Mouse (Mus musculus): ENCODE measurements at regions not wholly inside any gene's neighbourhood (a gene's known extent, or its start where the extent isn't known, plus 50 kb on each side); places are given as distances from the start of the nearest gene placed in this dataset.

GRCm38 (mm10) chr3:142975606-142976005 is 93.8 kb upstream of the Pkn2 start:
- no peak overlapping the region for H3K27ac ChIP-seq (ENCODE audit: poor library complexity, severe bottlenecking)
- H3K9me3 ChIP-seq (replicated peaks), result no peaks in the 10 kb centered on the region
- 79% methylated on average over 8 of the region's 8 CpGs for WGBS
- H3K4me2 ChIP-seq, result no peak overlapping the region
- no peaks in the 10 kb centered on the region for H3K27me3 ChIP-seq (replicated peaks)
- no peak overlapping the region for H3K4me3 ChIP-seq
- no peak overlapping the region for H3K9ac ChIP-seq
- no peaks in the 10 kb centered on the region for H3K36me3 ChIP-seq
- no peak for ATAC-seq (ENCODE audit: insufficient number of reproducible peaks, low FRiP score)
- H3K4me1 ChIP-seq (replicated peaks), result peaks cover 6% of the 10 kb centered on the region

GRCm38 (mm10) chr3:142969501-142969900 is 87.7 kb upstream of the Pkn2 start:
- no peak overlapping the region for H3K4me2 ChIP-seq
- no peaks in the 10 kb centered on the region for H3K9me3 ChIP-seq (replicated peaks)
- no peaks in the 10 kb centered on the region for H3K36me3 ChIP-seq
- no peak for ATAC-seq (ENCODE audit: insufficient number of reproducible peaks, low FRiP score)
- no peaks in the 10 kb centered on the region for H3K27me3 ChIP-seq (replicated peaks)
- no peak overlapping the region for H3K4me3 ChIP-seq
- H3K9ac ChIP-seq, result no peak overlapping the region
- H3K4me1 ChIP-seq (replicated peaks), result no peaks in the 10 kb centered on the region
- no peak overlapping the region for H3K27ac ChIP-seq (ENCODE audit: poor library complexity, severe bottlenecking)
- WGBS, result 60% methylated on average over 2 of the region's 2 CpGs

- WGBS, result 70% methylated on average over 4 of the region's 4 CpGs
- H3K27me3 ChIP-seq (replicated peaks), result no peaks in the 10 kb centered on the region
- no peak for ATAC-seq (ENCODE audit: insufficient number of reproducible peaks, low FRiP score)
- no peak overlapping the region for H3K27ac ChIP-seq (ENCODE audit: poor library complexity, severe bottlenecking)
- no peak overlapping the region for H3K4me2 ChIP-seq
- no peaks in the 10 kb centered on the region for H3K9me3 ChIP-seq (replicated peaks)
- no peaks in the 10 kb centered on the region for H3K36me3 ChIP-seq
- H3K4me3 ChIP-seq, result no peak overlapping the region
- H3K4me1 ChIP-seq (replicated peaks), result no peaks in the 10 kb centered on the region
- H3K9ac ChIP-seq, result no peak overlapping the region
These were observed 83.8 kb upstream of the Pkn2 start for GRCm38 (mm10) chr3:142965604-142966003.

GRCm38 (mm10) chr3:142963818-142964372 is 82.1 kb upstream of the Pkn2 start:
- no peak for ATAC-seq (ENCODE audit: insufficient number of reproducible peaks, low FRiP score)
- WGBS, result 85% methylated on average over 4 of the region's 4 CpGs
- no peaks in the 10 kb centered on the region for H3K36me3 ChIP-seq
- H3K4me2 ChIP-seq, result no peak overlapping the region
- no peaks in the 10 kb centered on the region for H3K9me3 ChIP-seq (replicated peaks)
- H3K4me1 ChIP-seq (replicated peaks), result no peaks in the 10 kb centered on the region
- H3K9ac ChIP-seq, result no peak overlapping the region
- H3K27ac ChIP-seq (ENCODE audit: poor library complexity, severe bottlenecking), result no peak overlapping the region
- H3K4me3 ChIP-seq, result no peak overlapping the region
- no peaks in the 10 kb centered on the region for H3K27me3 ChIP-seq (replicated peaks)

- 44% methylated on average over 8 of the region's 8 CpGs for WGBS
- Histone ChIP-seq H3K4me3 (no peak overlapping the region), H3K9ac (no peak overlapping the region), H3K4me2 (no peak overlapping the region), H3K9me3 (replicated peaks) (no peaks in the 10 kb centered on the region), H3K27ac (ENCODE audit: poor library complexity, severe bottlenecking) (peak overlapping the region; percentile 23; the same call in 1 of the 2 replicates), H3K4me1 (replicated peaks) (peaks cover 10% of the 10 kb centered on the region; the same call in 1 of the 2 replicates), H3K27me3 (replicated peaks) (no peaks in the 10 kb centered on the region), H3K36me3 (no peaks in the 10 kb centered on the region)
- ATAC-seq (ENCODE audit: insufficient number of reproducible peaks, low FRiP score), result no peak
These were observed 76.0 kb upstream of the Pkn2 start for GRCm38 (mm10) chr3:142957768-142958167.

- no peak overlapping the region for H3K4me3 ChIP-seq
- no peak overlapping the region for H3K27ac ChIP-seq (ENCODE audit: poor library complexity, severe bottlenecking)
- ATAC-seq (ENCODE audit: insufficient number of reproducible peaks, low FRiP score), result no peak
- H3K4me2 ChIP-seq, result no peak overlapping the region
- H3K9ac ChIP-seq, result no peak overlapping the region
- no peaks in the 10 kb centered on the region for H3K4me1 ChIP-seq (replicated peaks)
- no peaks in the 10 kb centered on the region for H3K9me3 ChIP-seq (replicated peaks)
- no peaks in the 10 kb centered on the region for H3K36me3 ChIP-seq
- whole genome bisulfite sequencing, result 31% methylated on average over 7 of the region's 7 CpGs
- no peaks in the 10 kb centered on the region for H3K27me3 ChIP-seq (replicated peaks)
These were observed 67.0 kb upstream of the Pkn2 start for GRCm38 (mm10) chr3:142948771-142949170.

- Histone ChIP-seq H3K9ac (no peak overlapping the region), H3K4me1 (replicated peaks) (no peaks in the 10 kb centered on the region), H3K9me3 (replicated peaks) (no peaks in the 10 kb centered on the region), H3K27me3 (replicated peaks) (no peaks in the 10 kb centered on the region), H3K36me3 (no peaks in the 10 kb centered on the region), H3K4me3 (no peak overlapping the region), H3K4me2 (no peak overlapping the region), H3K27ac (ENCODE audit: poor library complexity, severe bottlenecking) (no peak overlapping the region)
- 50% methylated on average over 6 of the region's 6 CpGs for WGBS
- no peak for ATAC-seq (ENCODE audit: insufficient number of reproducible peaks, low FRiP score)
These were observed 59.7 kb upstream of the Pkn2 start for GRCm38 (mm10) chr3:142941319-142942024.

GRCm38 (mm10) chr3:142940874-142941273 is 59.1 kb upstream of the Pkn2 start:
- peaks cover 3% of the 10 kb centered on the region; the same call in 1 of the 2 replicates for H3K4me1 ChIP-seq (replicated peaks)
- WGBS, result 76% methylated on average over 5 of the region's 5 CpGs
- no peaks in the 10 kb centered on the region for H3K27me3 ChIP-seq (replicated peaks)
- no peak overlapping the region for H3K27ac ChIP-seq (ENCODE audit: poor library complexity, severe bottlenecking)
- H3K36me3 ChIP-seq, result no peaks in the 10 kb centered on the region
- H3K4me2 ChIP-seq, result no peak overlapping the region
- no peak overlapping the region for H3K9ac ChIP-seq
- no peaks in the 10 kb centered on the region for H3K9me3 ChIP-seq (replicated peaks)
- no peak overlapping the region for H3K4me3 ChIP-seq
- ATAC-seq (ENCODE audit: insufficient number of reproducible peaks, low FRiP score), result no peak

- Histone ChIP-seq H3K9me3 (replicated peaks) (no peaks in the 10 kb centered on the region), H3K4me1 (replicated peaks) (peaks cover 4% of the 10 kb centered on the region; the same call in 1 of the 2 replicates), H3K27ac (ENCODE audit: poor library complexity, severe bottlenecking) (no peak overlapping the region), H3K36me3 (no peaks in the 10 kb centered on the region), H3K27me3 (replicated peaks) (no peaks in the 10 kb centered on the region), H3K9ac (no peak overlapping the region), H3K4me3 (no peak overlapping the region), H3K4me2 (no peak overlapping the region)
- WGBS, result 86% methylated on average over 1 of the region's 1 CpGs
- ATAC-seq (ENCODE audit: insufficient number of reproducible peaks, low FRiP score), result no peak
These were observed 58.0 kb upstream of the Pkn2 start for GRCm38 (mm10) chr3:142939773-142940172.

- ATAC-seq (ENCODE audit: insufficient number of reproducible peaks, low FRiP score), result peak; percentile 67; the same call in 1 of the 2 replicates
- Histone ChIP-seq H3K4me2 (peak overlapping the region; percentile 31; the same call in 1 of the 2 replicates), H3K27ac (ENCODE audit: poor library complexity, severe bottlenecking) (no peak overlapping the region)
These were observed 54.1 kb upstream of the Pkn2 start for GRCm38 (mm10) chr3:142935949-142936348.

GRCm38 (mm10) chr3:142934326-142934725 is 52.5 kb upstream of the Pkn2 start:
- WGBS, result 83% methylated on average over 5 of the region's 5 CpGs
- no peak overlapping the region for H3K4me3 ChIP-seq
- no peaks in the 10 kb centered on the region for H3K27me3 ChIP-seq (replicated peaks)
- H3K27ac ChIP-seq (ENCODE audit: poor library complexity, severe bottlenecking), result no peak overlapping the region
- no peak overlapping the region for H3K9ac ChIP-seq
- no peak overlapping the region for H3K4me2 ChIP-seq
- ATAC-seq (ENCODE audit: insufficient number of reproducible peaks, low FRiP score), result no peak
- no peaks in the 10 kb centered on the region for H3K9me3 ChIP-seq (replicated peaks)
- H3K4me1 ChIP-seq (replicated peaks), result peaks cover 4% of the 10 kb centered on the region; the same call in 1 of the 2 replicates
- no peaks in the 10 kb centered on the region for H3K36me3 ChIP-seq

More at GRCm38 (mm10) chr3:142935949-142936348, 54.1 kb upstream of the Pkn2 start:
- WGBS, result 53% methylated on average over 5 of the region's 5 CpGs
- no peaks in the 10 kb centered on the region for H3K27me3 ChIP-seq (replicated peaks)
- no peak overlapping the region for H3K9ac ChIP-seq
- no peaks in the 10 kb centered on the region for H3K36me3 ChIP-seq
- peaks cover 4% of the 10 kb centered on the region; the same call in 1 of the 2 replicates for H3K4me1 ChIP-seq (replicated peaks)
- no peaks in the 10 kb centered on the region for H3K9me3 ChIP-seq (replicated peaks)
- H3K4me3 ChIP-seq, result no peak overlapping the region
